Mouse (Mus musculus) induced T-regulatory cell, adult 2 months (primary cell): Measurements from ENCODE around the gene Kank1.

Experiments
- DNase-seq: peaks from one replicate; pipeline ENCODE4 v3.0.0-alpha.2; 2012; ENCODE audit warnings: low read depth

Kank1 gene

DNA sequence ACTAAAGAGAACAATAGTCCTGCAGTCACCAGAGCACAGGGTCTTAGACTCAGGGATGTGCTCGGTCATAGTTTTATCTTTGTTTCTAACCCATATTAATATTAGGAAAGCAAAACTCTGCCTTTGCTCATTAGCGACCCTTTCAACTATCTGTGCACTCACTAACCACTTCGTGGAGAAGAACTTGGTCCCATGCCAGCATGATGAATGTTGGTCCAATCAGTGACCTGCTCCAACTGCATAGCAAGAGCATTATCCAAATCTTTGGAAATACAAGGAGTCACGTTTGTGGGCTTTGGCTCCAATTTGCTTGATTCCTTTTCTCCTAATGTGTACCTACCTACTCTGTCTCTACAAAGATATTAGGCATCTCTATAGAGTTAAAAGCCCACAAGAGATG lies 204.0 kb downstream of the Kank1 start:
- DNase-seq, result no peak

DNA sequence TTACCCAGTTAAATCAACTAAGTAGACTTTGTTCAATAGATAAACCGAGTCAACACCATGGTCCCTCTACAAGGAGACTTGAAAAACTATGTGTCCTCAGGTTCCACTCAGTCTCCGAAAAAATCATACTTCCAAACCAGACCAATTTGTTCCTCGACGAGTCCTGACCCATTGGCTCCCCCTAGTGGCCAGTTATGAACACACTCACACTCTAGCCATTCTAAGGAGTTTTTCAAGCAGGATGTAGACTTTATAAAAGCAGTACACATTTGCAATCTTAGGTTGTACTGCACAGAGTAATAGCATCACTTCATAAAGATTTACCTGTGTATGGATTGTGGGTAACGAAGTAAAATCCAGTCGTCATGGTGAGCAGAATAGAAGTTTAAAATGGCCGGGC lies 208.3 kb downstream of the Kank1 start:
- peak; percentile 69 for DNase-seq

DNA sequence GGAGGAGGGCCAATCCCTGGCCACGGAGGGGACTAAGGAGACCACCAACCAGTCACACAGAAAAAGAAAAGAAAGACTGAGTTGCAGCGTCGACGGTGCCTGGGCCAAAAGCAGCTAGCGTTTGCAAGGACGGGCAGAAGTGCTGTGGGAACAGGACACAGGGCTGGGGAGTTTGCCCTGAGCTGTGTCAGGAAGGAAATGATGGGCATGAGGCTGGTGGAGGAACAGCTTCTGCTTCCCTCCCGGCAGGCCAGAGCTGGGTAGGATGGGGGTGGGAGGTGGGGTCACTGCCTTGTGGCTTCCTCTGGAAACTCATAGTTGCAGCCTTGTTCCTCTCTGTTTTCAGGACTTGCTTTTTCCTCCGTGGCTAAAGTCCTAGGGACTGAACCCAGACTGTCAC lies 209.1 kb downstream of the Kank1 start:
- no peak for DNase-seq

DNA sequence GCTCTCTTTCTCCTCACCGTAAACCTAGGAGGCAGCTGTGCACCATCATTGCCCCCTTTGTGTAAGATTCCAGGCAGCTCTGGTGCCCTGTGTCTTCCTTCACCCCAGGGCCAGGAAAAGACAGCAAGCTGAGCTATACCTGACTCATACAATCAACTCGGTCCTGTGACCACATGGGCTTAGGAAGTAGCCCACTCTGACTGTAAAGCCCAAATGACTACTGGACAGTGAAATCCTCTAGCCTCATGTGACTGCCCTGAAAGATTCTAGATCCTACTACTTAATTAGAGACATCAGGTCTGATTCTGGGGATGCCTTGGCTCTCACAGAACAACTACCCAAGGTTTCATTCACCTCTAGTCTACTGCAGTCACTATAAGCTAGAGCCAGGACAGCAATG lies 209.9 kb downstream of the Kank1 start:
- DNase-seq, result no peak

DNA sequence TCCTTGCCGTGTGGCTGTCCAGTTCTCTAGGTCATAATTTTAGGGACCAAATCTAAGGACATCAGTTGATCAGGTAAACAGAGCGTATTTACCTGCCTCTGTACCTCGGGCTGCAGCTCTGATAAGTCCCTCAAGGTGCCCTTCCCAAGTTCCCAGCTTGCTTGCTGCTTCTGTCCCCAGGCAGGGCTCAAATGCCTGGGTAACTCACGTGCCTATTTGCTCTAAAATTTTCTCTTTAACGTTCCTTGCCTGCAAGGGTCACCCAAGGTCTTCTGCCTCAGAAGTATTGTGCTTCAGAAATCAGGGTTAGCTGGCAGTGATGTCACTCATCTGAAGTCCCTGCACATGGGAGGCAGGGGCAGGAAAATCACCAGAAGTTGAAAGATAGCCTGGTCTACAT lies 210.6 kb downstream of the Kank1 start:
- no peak for DNase-seq

DNA sequence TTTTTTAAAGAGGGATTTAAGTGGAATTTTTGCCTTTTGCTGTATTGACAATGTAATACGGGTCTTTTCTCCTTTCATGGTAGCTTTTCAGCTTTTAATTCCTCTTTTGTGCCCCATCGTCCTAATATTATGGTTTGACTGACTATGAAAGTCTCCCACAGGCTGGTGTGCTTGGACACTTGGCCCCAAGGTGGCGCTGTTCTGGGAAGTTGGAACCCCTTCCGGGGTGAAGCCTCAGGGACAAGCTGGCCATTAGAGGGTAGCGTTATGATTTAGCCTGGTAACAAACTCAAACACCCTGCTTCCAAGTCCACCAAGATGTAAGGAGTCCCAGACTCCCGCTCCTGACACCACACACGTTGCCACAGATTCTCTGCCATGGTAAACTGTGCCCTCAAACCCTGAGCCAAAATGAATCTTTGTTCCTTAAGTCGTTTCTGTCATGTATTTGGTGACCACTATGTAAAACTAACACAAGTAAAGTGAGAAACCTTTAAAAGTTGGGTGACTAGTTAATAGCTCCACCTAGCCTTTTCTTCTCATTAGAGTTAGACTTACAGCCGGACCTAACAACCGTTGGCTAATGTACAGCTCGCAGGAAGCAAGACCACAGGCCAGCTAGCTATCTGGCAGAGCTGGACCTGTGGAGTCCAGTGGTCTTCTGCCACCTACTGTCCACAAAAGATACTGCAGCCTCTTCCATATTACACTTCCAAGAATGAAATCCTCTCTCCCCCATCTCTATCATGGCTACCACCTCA lies 214.3 kb downstream of the Kank1 start:
- peak; percentile 17 for DNase-seq

DNA sequence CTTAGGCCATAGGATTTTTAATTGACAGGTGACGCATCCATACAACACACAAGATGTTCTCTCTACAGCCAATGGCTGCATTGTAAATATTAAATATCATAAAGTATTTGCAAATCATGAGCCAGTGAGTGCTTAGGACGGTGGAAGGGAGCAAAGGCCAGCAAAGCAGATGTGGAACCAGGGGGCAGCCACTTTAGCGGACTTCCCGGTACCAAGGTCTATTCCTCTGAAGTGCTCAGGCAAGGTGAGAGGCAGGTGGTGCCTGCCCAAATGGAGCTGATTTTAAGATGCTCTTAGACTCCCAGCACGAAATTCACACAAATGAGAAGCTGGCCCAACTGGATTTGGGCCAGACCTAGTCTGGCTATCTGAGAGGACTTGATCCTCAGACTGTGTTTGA lies 216.4 kb downstream of the Kank1 start:
- DNase-seq, result no peak

DNA sequence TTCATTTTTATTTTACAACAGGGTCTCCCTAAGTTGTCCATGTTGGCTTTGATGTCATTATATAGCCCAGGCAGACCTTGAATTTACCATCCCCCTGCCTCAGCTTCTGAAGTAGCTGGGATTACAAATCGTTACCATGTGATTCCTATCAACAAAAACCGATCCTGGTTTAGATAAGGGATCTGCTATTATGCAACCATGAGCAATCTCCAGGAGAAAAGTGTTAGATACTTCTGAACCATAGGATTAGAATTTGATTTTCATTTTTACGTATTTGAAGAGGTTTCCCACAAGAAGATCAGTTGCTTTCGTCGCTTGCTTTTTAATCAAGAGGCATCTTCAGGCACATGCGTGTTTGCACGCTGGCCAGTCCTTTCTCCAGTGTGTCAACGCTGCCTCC lies 224.0 kb downstream of the Kank1 start:
- DNase-seq, result no peak

DNA sequence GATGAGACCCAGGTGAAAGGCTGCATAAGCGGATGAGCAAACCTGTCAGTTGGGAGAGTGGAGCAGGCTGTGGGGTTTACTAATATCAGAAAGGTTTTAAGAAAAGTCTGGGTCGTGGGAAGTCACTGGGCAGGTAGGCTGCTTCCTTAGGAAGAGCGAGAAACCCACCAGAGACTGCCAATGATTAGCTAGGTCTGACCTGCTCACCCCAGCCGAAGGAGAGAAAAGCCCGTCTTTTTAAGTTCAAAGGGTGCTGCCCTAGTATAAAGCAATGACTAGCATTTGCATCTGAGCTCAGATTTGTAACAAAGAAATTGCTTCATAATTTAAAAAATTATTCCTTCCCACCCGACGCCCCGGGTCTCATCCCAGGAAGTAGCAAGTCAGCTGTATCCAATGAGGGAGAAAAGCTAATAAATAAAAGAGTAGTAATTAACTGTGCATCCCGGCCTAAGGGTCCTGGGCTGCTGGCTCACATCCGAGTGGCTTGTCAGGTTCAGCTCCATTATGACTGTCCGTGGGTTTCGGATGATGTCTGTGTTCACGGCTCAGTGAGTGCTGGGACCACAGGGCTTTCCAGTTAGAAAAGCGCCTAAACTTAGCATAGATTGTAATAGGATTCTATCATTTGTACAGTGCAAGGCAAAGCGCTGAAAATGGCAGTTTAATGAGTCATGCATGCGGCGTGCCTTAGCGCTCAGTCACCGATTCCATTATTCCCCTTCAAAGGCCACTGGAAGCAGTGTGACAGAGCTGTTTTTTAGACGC lies 225.0 kb downstream of the Kank1 start:
- DNase-seq, result no peak

DNA sequence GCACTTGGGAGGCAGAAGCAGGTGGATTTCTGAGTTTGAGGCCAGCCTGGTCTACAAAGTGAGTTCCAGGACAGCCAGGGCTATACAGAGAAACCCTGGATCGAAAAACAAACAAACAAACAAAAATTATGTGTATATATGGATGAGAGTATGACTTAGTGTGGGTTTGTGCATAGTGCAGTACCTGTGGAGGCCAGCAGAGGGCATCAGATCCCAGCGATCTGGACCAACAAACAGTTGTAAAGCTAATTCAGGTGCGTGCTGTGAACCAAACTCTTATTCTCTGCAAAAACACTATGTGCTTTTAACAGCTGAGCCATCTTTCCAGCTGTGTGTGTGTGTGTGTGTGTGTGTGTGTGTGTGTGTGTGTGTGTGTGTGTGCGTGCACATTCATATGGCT lies 239.0 kb downstream of the Kank1 start:
- peak; percentile 14 for DNase-seq

DNA sequence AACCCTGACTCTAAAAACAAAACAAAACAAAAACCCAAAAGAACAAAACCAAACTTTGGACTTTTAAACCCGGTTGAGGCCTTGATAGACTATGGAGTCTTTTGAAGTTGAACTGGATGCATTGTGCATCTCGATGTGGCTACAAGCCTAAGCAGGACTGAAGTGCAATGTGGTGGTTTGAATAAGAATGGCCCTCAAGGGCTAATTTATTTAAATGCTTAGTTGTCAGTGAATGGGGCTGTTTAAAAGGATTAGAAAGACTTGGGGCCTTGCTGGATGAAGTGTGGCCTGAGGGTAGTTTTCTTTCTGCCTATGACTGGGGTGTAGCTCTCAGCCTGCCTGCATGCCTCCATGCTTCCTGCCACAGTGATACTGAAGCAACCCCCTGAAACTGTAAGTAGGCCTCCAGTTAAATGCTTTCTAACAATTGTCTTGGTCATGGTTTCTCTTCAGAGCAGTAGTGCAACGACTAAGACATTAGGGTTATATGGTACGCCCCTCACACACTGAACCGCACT lies 242.4 kb downstream of the Kank1 start:
- DNase-seq, result no peak

DNA sequence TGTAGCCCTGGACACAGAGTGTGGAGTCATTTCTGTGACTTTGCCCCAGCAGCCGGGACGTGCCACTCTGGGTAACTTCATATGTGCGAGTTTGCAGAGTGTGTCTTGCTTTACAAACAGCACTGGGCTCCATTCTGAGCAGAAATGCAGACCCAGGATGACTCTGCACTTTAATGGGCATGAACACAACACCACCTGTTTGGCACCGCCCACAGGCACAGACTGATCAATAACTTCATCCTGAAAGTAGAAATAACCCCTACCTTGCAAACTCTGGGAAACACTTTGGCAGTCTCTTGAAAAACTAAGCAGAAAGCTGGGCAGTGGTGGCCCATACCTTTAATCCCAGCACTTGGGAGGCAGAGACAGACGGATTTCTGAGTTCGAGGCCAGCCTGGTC lies 244.0 kb downstream of the Kank1 start:
- no peak for DNase-seq
